Mouse (Mus musculus) G1E (cell line): ENCODE data around the gene Cd38.

ENCODE experiments used
- CTCF ChIP-seq: IDR thresholded peaks from 2 replicates; pipeline ENCODE4 v1.5.1; 2012; ENCODE audit warnings: low read depth, low read length, inconsistent platforms, mixed read lengths
- GATA1 ChIP-seq: IDR thresholded peaks from 2 replicates; pipeline ENCODE4 v1.6.1; 2012; ENCODE audit warnings: borderline replicate concordance, low read length, inconsistent platforms, mixed read lengths
- GATA2 ChIP-seq: IDR thresholded peaks from 2 replicates; pipeline ENCODE4 v1.6.1; 2012; ENCODE audit warnings: low read depth, low read length, inconsistent platforms, borderline replicate concordance
- POLR2AphosphoS5 ChIP-seq: IDR thresholded peaks from 2 replicates; pipeline ENCODE4 v1.6.1; 2012; ENCODE audit warnings: low read depth, low read length, inconsistent platforms; ENCODE audit not compliant: insufficient replicate concordance
- TAL1 ChIP-seq: conservative IDR thresholded peaks from 2 replicates; pipeline ENCODE4 v1.6.1; 2012; ENCODE audit warnings: low read depth, low read length, inconsistent platforms, mixed read lengths

- no peak for TF ChIP-seq POLR2AphosphoS5
- TF ChIP-seq CTCF = no peak
- TF ChIP-seq GATA1 = no peak
- no peak for TF ChIP-seq TAL1
- no peak for TF ChIP-seq GATA2
Observed at GRCm38 (mm10) chr5:43915261-43915886, 47.0 kb downstream of the Cd38 start.
